Mouse (Mus musculus) CH12.LX (cell line): Measurements from ENCODE around the gene Slc39a13.
"Not testable (repeated sequence)": the region's sequence is repeated elsewhere in the genome, so short reads cannot be mapped to it uniquely, and the experiment has no call there.

ENCODE experiments used
- CTCF ChIP-seq, 2 experiments: IDR thresholded peaks in 1 of 2; conservative IDR thresholded peaks in 1 of 2; 2 replicates each; pipeline ENCODE4 v1.5.1; 2011 to 2012; ENCODE audit warnings: low read depth in 2 of 2, low read length in 2 of 2, improper control_type of control experiment in 1 of 2, inconsistent platforms in 1 of 2, mild to moderate bottlenecking in 1 of 2, moderate library complexity in 1 of 2
- HCFC1 ChIP-seq: IDR thresholded peaks from 2 replicates; pipeline ENCODE4 v1.6.1; 2012; ENCODE audit warnings: low read depth, mild to moderate bottlenecking, inconsistent platforms, low read length, improper control_type of control experiment
- POLR2A ChIP-seq: IDR thresholded peaks from 2 replicates; pipeline ENCODE4 v1.6.1; 2011; ENCODE audit warnings: low read depth, mild to moderate bottlenecking, improper control_type of control experiment, low read length
- SIN3A ChIP-seq: IDR thresholded peaks from 2 replicates; pipeline ENCODE4 v1.6.1; 2012; ENCODE audit warnings: low read length, improper control_type of control experiment, inconsistent platforms

- not testable (repeated sequence) for TF ChIP-seq SIN3A; CTCF (conservative IDR thresholded peaks at IDR 0.05 in 1 of 2, IDR thresholded peaks at IDR 0.05 in 1 of 2; ENCODE audit: low read depth in 2 of 2, low read length in 2 of 2); POLR2A; HCFC1
Observed at GRCm38 (mm10) chr2:91045805-91046204, 24.4 kb downstream of the Slc39a13 start.
